Mouse (Mus musculus) cerebellum, adult 9-11 months (tissue): ENCODE results near the gene Tmem151a.
A peak's percentile ranks its signal among the peaks of the same experiment; 100 is the strongest.

Source experiments
- DNase-seq: peaks from one replicate; pipeline ENCODE4 v3.0.0; 2022

Tmem151a gene

DNA sequence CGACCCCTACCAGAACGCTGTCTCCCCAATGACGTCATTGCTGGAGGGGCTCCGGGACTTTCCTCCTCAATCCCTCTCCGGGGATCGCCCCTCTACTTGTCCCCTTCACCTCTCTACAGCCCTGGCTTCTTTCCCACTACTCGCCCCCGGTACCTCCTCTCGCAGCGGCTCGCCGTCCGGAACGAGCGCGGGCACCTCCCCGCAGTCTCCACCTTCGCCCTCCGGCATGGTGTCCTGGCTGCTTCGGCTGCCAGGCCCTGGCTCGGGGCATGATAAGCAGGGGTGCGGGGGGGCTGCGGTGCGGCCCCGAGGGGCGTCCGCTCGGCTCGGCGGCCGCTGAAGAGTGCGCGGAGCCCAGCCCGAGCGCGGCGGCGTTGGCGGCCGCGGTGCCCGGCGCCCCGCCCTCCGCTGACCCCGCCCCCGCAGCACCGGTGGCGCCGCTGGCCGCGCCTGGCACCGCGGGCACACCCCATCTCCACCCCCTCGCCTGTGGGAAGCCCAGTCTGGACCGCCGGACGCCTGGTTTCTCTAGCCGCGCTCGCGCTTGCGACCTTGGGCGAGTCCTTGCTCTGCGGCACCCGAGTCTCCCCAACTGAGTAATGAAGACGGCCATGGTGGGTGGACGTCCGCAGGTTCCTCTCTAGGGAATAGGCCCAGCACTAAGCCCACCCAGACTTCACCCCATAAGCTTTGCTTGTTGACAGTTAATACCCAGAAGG lies at the start of gene Tmem151a:
Tmem151a (minus strand) TSS at position 387 of the 719 bp plus-strand sequence.
- DNase-seq = peak; percentile 84

DNA sequence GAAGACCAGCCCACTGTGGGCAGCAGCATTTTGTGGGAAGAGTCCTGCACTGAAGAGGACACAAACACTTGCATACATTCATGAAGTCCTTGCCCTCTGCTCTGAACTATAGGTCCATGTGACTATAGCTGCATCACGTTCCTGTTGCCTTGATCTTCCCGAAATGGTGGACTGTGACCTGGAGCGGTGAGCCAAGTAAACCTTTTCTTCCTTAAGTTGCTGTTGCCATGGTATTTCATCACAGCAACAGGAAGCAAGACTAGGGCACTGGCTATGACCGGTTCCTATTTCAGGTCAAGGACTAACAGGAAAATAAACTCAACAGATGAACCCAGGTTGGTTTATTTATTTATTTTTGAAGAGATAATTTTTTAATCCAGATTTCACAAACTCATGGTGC lies 45.9 kb upstream of the Tmem151a start:
- DNase-seq = no peak

GRCm38 (mm10) chr19:5129770-5130169 lies 44.4 kb upstream of the Tmem151a start:
- no peak for DNase-seq

DNA sequence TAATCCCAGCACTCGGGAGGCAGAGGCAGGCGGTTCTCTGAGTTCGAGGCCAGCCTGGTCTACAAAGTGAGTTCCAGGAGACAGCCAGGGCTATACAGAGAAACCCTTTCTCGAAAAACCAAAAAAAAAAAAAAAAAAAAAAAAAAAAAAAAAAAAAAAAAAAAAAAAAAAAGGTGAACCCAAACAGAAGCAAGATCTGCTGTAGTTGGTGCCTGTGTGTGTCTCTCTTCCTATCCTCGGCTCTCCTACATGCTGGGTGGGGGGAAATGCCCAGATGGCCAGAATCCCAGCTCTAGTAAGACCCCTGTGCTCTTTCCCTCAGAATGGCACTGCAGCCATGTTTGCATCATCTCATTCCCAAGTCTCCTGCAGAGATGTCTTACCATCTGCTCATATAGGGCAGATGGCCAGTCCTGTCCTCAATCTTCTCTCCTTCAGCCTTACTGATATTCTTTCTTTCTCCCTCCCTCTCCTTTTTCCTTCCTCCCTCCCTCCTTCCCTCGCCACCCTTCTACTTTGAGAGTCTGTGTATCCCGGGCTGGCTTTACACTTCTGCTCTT lies 38.8 kb upstream of the Tmem151a start:
- DNase-seq = peak; percentile 76

DNA sequence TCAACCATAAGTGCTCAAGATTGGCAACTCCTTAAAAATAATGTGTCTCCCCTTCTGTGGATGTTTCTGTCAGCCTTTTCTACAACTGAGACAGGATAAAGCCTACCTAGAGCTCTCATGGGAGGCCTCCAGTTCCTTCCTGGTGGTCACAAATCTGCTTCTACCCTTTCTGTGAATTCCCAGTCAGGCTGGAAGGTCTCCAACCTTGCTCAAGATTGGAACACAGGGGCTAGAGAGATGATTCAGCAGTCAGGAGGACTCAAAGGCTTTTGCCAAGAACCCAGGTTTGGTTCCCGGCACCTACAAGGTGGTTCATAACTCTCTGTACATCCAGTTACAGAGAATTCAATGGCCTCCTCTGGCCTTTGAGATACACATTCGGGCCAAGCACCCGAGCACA lies 37.9 kb upstream of the Tmem151a start:
- no peak for DNase-seq

DNA sequence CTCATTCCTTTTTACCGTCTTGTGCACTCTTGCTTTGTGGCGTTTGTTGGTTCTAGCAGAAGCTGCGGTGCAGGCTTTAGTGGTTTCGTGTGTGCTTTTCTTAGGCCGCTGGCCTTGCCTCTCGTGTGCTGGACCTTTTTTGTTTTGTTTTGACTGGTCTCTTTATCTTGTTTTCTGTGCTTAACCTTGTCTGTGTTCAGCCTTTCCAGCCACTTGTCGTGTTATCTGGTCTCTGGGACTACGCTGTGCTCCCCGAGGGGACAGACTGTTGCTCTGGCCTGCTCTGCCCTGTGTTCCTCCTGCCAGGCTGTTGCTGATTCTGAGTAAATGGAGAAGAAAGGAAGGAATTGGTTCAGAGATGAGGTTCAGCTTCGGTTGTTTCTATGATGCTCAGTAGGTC lies 37.2 kb upstream of the Tmem151a start:
- DNase-seq = no peak

- no peak for DNase-seq
Observed at GRCm38 (mm10) chr19:5118384-5118698, 33.0 kb upstream of the Tmem151a start, which contains the start of gene Klc2. TSS of gene Klc2 (minus strand) at chr19:5118560.

- peak; percentile 92 for DNase-seq
Observed at GRCm38 (mm10) chr19:5117494-5118383, 32.4 kb upstream of the Tmem151a start.

GRCm38 (mm10) chr19:5113783-5114182 lies 28.5 kb upstream of the Tmem151a start:
- peak; percentile 62 for DNase-seq

DNA sequence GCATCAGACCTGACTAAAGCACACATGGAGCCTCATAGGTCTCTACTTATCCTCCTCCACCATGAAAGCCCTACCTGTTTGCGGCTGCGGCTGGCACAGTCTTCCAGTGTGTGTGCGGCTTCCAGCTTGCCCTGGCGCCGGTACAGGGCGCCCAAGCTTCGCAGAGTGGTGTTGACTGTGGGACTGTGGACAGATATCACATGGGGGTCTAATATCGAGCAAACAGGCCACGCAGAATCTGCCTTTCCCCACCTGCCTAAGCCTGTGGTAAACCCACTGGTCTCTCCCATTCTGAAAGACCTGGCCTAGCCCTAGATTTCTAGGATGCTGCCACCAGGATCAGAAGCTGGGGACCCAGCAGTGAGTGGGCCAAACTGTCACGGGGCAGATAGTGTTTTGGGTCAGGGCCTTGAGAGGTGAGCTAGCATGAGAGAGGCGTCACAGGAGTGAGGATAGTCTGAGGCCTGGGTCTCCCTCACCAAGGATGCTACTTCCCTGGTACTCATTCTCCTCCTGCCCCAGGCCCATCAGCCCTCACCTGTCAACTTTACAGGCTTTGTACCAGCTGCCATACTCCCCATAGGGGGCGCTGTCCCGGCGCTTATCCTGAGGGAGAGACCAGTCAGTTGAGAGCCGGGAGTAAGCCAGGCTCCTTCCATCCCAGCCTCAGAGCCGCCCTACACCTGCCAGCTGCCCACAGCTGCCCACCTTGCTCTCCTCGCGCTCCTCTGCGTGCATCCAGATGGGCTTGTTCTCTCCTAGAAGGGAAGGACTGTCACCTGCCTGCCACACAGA lies 24.5 kb upstream of the Tmem151a start:
- peak; percentile 59 for DNase-seq

GRCm38 (mm10) chr19:5108702-5109101 lies 23.4 kb upstream of the Tmem151a start:
- no peak for DNase-seq

DNA sequence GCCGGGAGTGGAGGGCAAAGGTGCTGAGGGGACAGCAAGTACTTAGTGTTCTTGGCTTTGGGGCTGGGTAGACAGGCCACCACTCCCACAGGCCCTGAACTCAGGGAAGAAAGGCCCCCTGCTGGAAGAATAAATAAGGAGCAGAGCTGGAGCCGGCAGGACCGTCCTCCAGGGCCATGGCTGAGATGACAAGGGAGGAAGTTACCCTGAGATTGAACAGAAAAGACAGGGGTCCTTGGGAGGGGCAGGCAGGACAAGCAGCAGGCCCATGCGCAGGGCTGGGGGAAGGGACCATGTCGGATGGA lies 22.9 kb upstream of the Tmem151a start:
- no peak for DNase-seq

DNA sequence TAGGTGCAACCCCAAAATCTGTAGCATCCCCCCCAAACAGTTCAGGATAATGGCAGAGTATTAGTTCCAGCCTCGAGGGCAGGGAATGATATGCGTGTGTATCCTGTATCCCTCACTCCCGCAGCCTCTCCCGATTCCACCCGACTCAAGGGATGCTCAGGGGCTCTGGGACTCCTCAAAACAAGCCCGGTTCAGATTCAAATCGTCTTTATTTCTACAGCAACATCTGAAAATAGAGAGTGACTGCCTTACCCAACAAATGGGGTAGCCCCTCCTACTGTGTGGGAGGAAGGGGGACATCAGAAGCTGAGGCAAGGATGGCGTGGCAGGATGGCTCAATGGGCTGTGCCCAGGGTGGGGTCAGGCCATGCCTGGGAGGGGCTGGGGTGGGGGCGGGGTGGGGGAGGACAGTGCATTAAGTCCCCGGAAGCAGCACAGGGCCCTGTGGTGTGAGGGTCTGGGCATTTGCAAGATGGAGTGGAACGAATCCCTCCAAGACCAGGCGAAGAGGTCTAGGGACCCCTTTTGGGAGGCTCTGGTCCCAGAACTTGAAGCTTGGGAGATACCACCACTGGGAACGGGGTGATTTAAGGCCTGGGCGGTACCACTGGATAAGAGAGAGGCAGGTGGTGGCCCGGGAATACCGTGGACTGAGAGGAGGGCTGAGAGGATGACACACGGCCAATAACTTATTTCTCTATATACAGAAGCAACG lies 22.4 kb upstream of the Tmem151a start:
- DNase-seq = peak; percentile 77

DNA sequence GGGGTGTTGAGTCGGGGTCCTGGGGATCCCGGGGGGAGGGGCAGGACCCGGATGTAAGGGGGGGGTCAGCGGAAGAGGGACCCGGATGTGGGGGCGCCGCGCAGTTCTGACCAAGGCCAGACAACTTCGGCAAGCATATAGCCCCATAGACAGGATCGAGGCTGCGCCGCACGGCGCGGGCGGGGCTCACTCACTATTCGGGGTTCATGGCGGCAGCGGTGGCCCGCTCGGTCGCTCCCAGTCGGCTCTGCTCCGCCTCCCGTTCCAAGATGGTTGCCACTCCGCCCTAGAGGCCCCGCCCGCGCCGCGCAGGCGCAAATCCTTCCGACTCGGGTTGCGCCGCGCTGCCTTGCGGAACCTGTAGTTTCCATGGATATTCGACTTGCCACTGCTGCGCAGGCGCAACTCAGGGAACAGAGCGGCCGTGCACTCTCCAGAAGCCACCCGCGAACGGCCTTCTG lies 21.4 kb upstream of the Tmem151a start, which contains the start of gene Rab1b:
Rab1b (minus strand) TSS at position 342 of the 461 bp plus-strand sequence.
- peak; percentile 99 for DNase-seq

DNA sequence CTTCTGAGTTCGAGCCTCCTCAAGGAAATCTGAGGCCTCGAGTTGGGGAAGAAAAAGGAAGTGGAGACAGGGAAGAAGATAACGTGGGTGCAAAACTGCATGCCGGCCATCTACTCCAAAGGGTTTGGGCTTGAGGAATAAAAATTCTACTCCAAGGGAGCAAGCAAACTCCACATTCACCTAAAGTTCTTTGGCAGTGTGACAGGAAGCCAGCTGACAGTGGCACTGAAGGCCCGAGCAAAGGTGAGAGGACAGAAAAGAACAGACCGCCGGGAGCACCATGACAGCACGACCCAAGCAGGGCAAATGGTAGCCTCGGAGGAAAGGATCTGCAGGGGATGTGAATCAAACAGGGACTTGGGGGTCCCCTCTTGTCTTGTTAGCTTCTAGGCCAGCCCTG lies 20.7 kb upstream of the Tmem151a start:
- peak; percentile 76 for DNase-seq

DNA sequence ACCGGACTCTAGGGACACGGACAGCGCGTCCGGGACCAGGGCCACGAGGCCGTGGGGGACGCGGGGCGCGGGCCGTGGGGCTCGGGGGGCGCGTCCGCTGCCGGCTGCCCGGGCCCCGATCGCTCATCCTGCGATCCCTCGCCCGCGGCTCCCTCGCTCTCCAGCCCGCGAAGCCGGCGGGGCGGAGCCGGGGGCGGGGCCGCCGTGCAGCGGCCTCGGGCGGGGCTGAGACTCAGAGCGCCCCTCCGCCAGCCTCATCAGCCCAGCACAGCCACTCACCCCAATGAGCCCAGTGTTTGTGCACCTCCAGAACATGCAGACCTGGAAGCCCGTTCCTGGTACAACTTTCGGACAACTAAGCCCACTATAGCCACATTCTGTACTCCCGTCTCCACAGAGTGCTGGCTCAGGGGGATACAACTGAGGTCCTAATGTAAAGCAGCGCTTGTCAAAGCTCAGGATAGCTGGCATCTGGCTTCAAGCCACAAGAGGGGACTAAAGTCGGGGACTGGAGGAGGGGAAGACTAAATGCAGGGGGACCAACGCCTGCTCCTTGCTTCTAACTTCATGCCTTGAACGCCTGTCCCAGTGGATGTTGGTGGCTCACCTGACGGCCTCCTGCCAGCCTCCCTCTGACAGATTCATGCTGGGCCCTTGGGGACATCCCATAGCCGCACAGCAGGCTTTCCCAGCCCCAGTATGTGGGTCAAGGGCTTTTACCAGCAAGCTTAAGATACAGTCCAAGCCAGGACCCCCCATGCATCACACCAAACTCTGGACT lies 13.2 kb upstream of the Tmem151a start, which contains the start of gene Cnih2:
Cnih2 (minus strand) TSS at position 159 of the 781 bp plus-strand sequence.
- DNase-seq = peak; percentile 81

GRCm38 (mm10) chr19:5097521-5098362 lies 12.4 kb upstream of the Tmem151a start:
- DNase-seq = peak; percentile 52

GRCm38 (mm10) chr19:5095887-5096474 lies 10.7 kb upstream of the Tmem151a start:
- DNase-seq = peak; percentile 65

- no peak for DNase-seq
Observed at GRCm38 (mm10) chr19:5094746-5095417, 9.6 kb upstream of the Tmem151a start.
